Mouse (Mus musculus): ENCODE measurements at regions not wholly inside any gene's neighbourhood (a gene's known extent, or its start where the extent isn't known, plus 50 kb on each side); places are given as distances from the start of the nearest gene placed in this dataset.

GRCm38 (mm10) chr2:170294657-170295056 is 133.0 kb downstream of the Bcas1 start:
- DNase-seq (ENCODE audit: low read depth, low spot score) = no peak

- DNase-seq (ENCODE audit: low read depth, low spot score) = no peak
Observed at GRCm38 (mm10) chr2:170291841-170292655, 135.6 kb downstream of the Bcas1 start.

DNA sequence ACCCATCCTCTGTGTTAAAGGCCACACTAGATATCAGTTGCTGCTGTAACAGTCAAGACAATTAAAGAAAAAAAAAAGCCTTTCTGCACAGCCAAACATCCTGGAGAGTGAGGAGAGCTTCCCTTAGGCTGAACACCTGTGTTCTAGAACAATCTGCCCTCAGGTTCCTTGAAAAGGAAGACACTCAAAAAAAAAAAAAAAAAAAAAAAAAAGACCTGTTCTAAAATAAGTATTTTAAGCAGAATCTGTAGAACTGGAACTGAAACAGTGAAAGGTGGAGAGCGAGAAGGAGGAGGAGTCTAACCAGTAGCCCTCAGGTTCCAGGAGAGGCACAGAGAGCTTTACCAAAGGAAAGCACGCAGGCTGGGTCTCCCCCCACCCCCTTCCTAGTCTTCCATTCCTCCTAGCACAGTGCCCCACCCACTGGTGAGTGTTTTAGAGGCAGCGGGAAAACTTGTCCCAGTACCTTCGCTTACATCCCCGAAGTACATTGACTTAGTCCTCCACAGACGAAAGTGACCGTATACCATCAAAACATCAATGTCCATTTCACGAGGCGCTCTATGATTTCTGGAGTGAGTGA is 138.2 kb downstream of the Bcas1 start:
- no peak for DNase-seq (ENCODE audit: low read depth, low spot score)

GRCm38 (mm10) chr2:170288787-170289186 is 138.9 kb downstream of the Bcas1 start:
- DNase-seq (ENCODE audit: low read depth, low spot score) = no peak

DNA sequence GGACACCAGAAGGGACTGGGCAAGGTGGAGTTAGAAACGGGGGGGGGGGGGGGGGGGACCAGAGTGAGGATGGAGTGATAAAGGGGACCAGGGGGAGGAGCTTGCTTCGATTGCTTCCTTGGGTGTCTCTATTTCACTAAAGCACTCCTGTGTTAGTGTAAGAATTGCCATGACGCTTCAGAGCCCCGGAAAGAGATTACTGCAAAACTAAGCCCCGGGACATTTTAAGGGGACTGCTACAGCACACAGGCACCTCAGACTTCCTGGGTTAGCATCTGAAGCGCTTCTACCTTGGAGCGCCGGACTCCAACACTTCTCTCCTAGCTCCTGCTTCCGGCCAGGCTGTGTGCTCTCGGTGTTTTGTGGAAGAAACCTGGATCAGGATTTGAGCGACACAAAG is 139.4 kb downstream of the Bcas1 start:
- no peak for DNase-seq (ENCODE audit: low read depth, low spot score)

GRCm38 (mm10) chr2:170287301-170287885 is 139.5 kb upstream of the Zfp217 start:
- no peak for DNase-seq (ENCODE audit: low read depth, low spot score)

DNA sequence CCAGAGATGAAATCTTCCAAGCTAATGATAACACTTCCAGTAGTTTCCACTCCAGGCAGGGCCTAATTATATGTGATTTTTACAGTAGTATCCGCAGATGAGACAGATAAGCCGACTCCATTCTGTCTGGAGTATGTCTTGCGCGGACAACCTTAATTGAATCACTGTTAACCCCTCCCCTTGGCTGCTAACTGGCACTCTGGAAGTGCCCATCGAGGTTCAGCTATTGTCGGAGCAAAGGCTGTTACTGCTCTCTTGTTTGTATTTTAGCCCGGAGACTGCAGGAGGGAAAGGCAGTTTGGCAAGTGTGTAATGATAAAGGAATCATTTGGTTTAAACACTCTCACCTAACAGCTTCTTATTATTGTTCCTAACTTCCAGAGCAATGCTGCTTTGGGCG is 138.9 kb upstream of the Zfp217 start:
- DNase-seq (ENCODE audit: low read depth, low spot score) = no peak

- DNase-seq (ENCODE audit: low read depth, low spot score) = no peak
Observed at GRCm38 (mm10) chr2:170282463-170282862, 134.6 kb upstream of the Zfp217 start.

- no peak for DNase-seq (ENCODE audit: low read depth, low spot score)
Observed at GRCm38 (mm10) chr2:170281311-170282008, 133.6 kb upstream of the Zfp217 start.

GRCm38 (mm10) chr2:170280733-170281132 is 132.8 kb upstream of the Zfp217 start:
- DNase-seq (ENCODE audit: low read depth, low spot score) = no peak

DNA sequence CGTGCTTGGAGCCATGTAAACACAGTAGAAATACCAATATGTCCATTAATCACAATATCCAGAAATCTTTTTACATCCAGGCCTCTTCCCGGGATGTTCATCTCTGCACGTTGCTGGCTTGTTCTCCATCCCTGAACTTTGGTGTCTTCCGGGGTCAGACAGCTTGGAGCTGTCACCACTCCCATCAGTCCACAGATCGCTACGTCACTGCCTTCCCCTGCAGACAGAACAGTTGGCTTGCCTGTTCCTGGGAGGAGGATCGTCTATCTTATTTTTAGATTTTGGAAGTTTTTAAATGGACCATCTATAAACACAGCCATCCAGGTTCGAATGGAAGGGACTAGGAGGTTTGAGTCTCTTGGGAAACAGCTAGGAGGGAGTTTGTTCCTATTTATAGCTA is 130.0 kb upstream of the Zfp217 start:
- no peak for DNase-seq (ENCODE audit: low read depth, low spot score)

DNA sequence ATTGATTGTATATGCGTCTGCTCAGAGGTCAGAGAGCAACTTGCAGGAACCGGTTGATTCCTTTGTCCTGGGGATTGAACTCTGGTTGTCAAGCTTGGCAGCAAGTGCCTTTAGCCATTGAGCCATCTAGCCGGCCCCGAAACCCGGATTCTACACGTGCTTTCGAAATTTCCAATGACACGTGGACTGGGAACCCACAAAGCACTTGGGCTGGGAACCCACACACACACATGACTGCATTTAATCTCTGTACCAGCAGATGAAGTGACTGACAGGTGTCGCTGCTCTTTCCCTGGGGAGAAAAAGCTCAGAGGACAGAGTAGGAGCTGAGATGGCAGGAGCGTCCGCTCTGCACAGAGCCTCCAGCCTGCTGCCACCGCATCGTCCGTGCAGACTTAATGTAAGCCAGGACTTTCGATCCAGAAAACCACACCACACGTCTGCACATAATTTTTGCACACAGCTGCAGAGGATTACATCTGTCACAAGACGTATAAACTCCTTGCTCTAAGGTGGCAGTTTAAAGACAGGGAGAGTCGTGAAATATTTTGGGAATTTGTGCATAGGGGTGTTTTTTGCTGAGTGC is 129.4 kb upstream of the Zfp217 start:
- DNase-seq (ENCODE audit: low read depth, low spot score) = no peak

DNA sequence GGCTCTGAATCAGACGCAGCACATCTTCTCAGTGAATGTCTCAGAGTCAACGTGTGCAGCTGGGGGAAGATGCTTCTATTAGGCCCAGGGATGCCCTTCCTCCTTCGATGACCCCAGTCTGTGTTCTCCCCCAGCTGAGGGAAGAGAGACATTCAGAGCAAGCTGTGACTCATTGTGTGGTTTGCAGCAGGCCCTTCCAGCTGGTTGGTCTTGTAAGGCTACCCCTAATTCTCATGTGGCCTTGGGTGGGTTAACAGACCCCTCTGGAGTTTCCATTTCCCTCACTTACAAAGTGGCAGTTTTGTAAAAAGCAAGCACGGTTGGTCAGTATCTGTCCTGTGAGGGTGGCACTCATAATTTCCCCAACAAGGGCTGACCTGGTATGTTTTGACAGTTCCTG is 127.8 kb upstream of the Zfp217 start:
- DNase-seq (ENCODE audit: low read depth, low spot score) = no peak

- DNase-seq (ENCODE audit: low read depth, low spot score) = no peak
Observed at GRCm38 (mm10) chr2:170269926-170270577, 122.1 kb upstream of the Zfp217 start.

DNA sequence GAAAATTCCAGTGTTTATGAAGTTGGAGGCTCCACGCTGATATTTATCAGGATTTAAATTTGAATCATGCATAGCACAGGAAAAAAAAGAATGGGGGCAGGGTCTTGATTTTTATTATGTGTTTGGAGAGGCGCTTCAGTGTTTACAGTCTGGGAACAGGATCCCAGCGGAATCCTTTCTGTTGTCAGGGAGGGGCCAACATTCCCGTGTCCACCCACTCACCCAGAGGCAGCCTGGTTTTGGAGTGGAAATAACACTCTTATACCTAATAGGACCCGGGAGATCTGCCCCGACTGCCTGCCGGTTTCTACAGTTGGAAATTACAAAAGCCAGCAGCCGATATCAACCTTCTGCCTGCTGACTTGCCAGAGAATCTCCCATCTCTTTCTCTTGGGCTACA is 120.2 kb upstream of the Zfp217 start:
- no peak for DNase-seq (ENCODE audit: low read depth, low spot score)

DNA sequence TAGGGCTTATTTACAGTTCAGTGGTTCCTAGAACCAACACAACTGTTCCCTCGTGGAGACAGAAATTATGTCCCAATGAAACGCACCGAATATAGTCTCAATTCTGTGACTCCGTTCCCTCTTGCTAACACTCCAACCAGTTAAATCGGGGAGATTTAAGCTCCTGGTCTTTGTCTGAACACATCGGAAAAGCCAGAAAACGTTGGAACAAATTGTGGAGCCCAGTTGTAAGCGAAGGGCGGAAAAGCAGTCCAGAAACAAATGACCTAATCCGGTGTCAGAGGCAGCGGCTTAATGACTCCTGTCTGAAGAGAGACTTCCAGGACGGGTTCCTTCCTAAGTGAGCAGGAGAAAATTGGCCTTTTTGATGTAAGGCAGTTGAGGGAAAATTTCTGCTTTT is 119.2 kb upstream of the Zfp217 start:
- no peak for DNase-seq (ENCODE audit: low read depth, low spot score)

DNA sequence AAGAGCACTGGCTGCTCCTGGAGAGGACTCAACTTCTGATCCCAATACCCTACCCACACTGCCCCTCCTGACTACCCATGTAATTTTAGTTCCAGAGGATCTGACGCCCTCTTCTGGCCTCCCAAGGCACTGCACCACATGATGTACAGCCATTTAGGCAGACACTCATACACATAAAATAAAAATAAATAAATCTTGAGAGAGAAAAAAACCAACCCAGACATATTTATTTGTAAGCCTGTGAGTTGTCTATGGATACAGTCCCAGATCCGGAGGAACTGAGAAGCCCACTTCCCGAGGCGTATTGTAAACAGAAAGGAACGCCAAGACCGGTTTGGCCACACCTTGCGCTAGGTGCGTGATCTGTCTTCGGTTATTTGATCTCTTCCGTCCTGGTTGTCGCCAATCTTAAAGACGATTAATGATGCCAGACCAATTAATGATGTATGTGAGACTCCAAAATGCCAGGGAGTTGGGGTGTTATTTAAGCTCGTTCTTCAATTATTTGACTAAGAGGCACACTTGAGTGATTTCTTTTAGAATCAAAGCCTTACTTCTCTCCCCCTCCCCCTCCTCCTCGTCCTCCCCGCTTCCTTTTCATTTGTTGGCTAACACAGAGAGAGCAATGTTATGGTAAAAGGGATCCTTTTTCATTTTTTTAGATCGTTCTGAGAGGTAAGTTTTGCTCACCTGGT is 118.7 kb upstream of the Zfp217 start:
- DNase-seq (ENCODE audit: low read depth, low spot score) = no peak

DNA sequence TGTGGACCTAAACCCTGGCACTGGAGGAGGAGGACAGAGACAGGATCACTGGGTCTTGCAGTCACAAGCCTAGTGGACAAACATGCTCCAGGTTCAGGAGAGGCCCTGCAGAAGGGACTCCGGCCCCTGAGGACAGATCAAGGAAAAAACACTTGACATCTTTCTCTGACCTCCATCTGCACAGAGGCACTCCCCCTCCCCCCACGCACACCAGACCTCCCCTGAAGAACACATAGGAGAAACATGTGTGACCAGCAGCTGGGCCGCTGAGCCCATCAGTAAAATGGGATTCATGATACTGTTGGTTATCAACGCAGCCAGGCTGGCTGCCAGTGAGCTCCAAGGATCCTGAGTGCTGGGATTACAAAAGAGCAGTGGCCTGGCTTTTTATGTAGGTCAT is 115.7 kb upstream of the Zfp217 start:
- no peak for DNase-seq (ENCODE audit: low read depth, low spot score)

DNA sequence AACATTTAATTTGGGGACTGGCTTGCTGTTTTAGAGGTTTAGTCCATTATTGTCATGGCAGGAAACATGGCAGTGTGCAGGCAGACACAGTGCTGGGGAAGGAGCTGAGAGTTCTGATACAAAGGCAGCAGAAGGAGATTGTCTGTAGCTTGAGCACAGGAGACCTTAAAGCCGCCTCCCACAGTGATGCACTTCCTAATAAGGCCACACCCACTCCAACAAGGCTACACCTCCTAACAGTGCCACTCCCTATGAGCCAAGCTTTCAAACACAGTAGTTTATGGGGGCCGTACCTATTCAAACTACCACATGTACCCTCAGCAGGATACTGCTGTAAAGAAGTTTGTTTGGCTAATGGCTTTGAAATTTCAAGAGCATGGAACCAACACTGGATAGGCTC is 113.3 kb upstream of the Zfp217 start:
- DNase-seq (ENCODE audit: low read depth, low spot score) = no peak

DNA sequence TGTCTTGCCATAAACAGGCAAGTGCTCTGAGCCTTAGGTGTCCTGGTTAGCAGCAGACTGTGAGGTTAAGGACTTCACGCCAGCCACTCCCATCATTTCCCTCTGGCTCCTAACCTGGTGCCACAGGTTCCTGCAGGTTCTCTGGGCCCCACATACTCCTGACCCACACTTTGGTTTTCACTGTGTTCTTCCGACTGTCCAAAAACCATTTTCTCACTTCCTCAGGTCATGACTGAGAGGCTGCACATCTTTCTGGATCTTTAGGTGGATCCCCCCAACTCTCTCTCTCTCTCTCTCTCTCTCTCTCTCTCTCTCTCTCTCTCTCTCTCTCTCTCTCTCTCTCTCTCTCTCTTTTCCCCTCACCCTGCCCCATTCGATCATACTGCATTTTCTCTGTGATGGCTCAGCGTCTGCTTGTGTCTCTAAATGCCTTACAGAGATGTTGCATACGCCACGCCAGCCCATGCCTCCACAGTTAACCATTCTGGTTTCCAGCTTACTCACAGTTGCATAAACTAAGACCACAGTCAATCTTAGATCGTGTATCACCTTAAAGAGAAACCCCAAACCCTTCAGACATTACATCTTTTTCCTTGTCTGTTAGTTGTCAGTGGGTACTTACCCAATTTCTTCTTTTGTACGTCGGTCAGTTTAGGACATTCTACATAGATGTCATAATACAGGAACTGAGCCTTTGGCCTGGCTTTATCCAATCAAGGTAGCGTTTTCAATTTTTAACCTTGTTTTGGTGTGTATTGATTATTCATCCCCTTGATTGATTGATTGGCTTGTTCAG is 112.0 kb upstream of the Zfp217 start:
- DNase-seq (ENCODE audit: low read depth, low spot score) = no peak
